Mouse (Mus musculus) frontal cortex, adult 2 months (tissue): ENCODE data around the gene Des. TPM values are rescaled to one million over a fixed set of nuclear protein-coding genes. Genes with fewer than 3 reads are reported as not detected.

Experiments used
- DNase-seq, 2 experiments: peaks; one replicate each; pipeline ENCODE4 v3.0.0; 2022; ENCODE audit warnings: low spot score in 1 of 2; ENCODE audit errors: extremely low spot score in 1 of 2
- polyA plus RNA-seq: library from polyadenylated mRNA; depleted of rRNA; stranded (reverse); fragments of >200 nt; gene quantifications from 2 replicates; pipeline ENCODE4 v1.2.3, GENCODE M21; 2012; rRNA removed

Gene Des
- polyA plus RNA-seq, 1 experiment: 3.5 TPM

GRCm38 (mm10) chr1:75412196-75412595 is 52.1 kb downstream of the Des start:
- DNase-seq: no peak

GRCm38 (mm10) chr1:75413749-75414148 is 53.6 kb downstream of the Des start:
- DNase-seq: peak in 1 of 2 experiments; percentile 69

Other genes starting within 250 kb of the Des start
- 1.8 and 2.4 TPM in 2 replicates for gene Nhej1, start 235.1 kb upstream of the Des start, polyA plus RNA-seq
- 0.12 and 0.23 TPM in 2 replicates for gene Slc23a3, start 226.4 kb upstream of the Des start, polyA plus RNA-seq
- 31.9 and 35.3 TPM in 2 replicates for gene Cnppd1, start 217.6 kb upstream of the Des start, polyA plus RNA-seq
- 189 and 211 TPM in 2 replicates for gene Retreg2, start 217.6 kb upstream of the Des start, polyA plus RNA-seq
- 55.1 and 56.5 TPM in 2 replicates for gene Zfand2b, start 191.7 kb upstream of the Des start, polyA plus RNA-seq
- gene Abcb6, start 179.9 kb upstream of the Des start, polyA plus RNA-seq: 24.7 and 29.2 TPM in 2 replicates
- gene Ankzf1, start 168.2 kb upstream of the Des start, polyA plus RNA-seq: 41.4 and 49.9 TPM in 2 replicates
- gene Atg9a, start 168.1 kb upstream of the Des start, polyA plus RNA-seq: 101 and 107 TPM in 2 replicates
- 20.1 and 25.5 TPM in 2 replicates for gene Glb1l, start 149.5 kb upstream of the Des start, polyA plus RNA-seq
- gene Stk16, start 149.5 kb upstream of the Des start, polyA plus RNA-seq: 205 and 218 TPM in 2 replicates
- gene Tuba4a, start 140.5 kb upstream of the Des start, polyA plus RNA-seq: 358 and 465 TPM in 2 replicates
- gene A630095N17Rik, start 128.2 kb upstream of the Des start, polyA plus RNA-seq: not detected in 2 replicates
- gene Dnajb2, start 123.9 kb upstream of the Des start, polyA plus RNA-seq: 78.7 and 90.5 TPM in 2 replicates
- 384 and 412 TPM in 2 replicates for gene Ptprn, start 95.8 kb upstream of the Des start, polyA plus RNA-seq
- gene Resp18, start 81.9 kb upstream of the Des start, polyA plus RNA-seq: 118 and 120 TPM in 2 replicates
- gene Dnpep, start 42.3 kb upstream of the Des start, polyA plus RNA-seq: 81.1 and 81.9 TPM in 2 replicates
- gene Speg, start 15.0 kb downstream of the Des start, polyA plus RNA-seq: 134 and 135 TPM in 2 replicates
- gene Gmppa, start 75.6 kb downstream of the Des start, polyA plus RNA-seq: 101 and 111 TPM in 2 replicates
- gene Asic4, start 90.1 kb downstream of the Des start, polyA plus RNA-seq: 11.9 and 13.5 TPM in 2 replicates
- 73.9 and 79.5 TPM in 2 replicates for gene Chpf, start 119.0 kb downstream of the Des start, polyA plus RNA-seq
- 73.1 and 82.3 TPM in 2 replicates for gene Tmem198, start 119.2 kb downstream of the Des start, polyA plus RNA-seq
- gene Obsl1, start 146.1 kb downstream of the Des start, polyA plus RNA-seq: 36.4 and 37.9 TPM in 2 replicates
- 80.9 and 92.8 TPM in 2 replicates for gene Inha, start 146.7 kb downstream of the Des start, polyA plus RNA-seq
- 33.8 and 36.3 TPM in 2 replicates for gene Stk11ip, start 161.2 kb downstream of the Des start, polyA plus RNA-seq
- 115 and 122 TPM in 2 replicates for gene Slc4a3, start 185.9 kb downstream of the Des start, polyA plus RNA-seq